Mouse (Mus musculus): ENCODE measurements around the gene Mnd1. TPM values are rescaled to one million over a fixed set of nuclear protein-coding genes. Genes with fewer than 3 reads are reported as not detected.

Mnd1 gene
- polyA plus RNA-seq, 1 experiment from 2014 or later = 10.0 TPM

GRCm38 (mm10) chr3:84059676-84060075, 95.9 kb downstream of the Mnd1 start:
- no peaks in the 10 kb centered on the region for H3K27me3 ChIP-seq (ENCODE audit: insufficient read depth, poor library complexity, severe bottlenecking)
- H3K27ac ChIP-seq = no peak overlapping the region
- H3K36me3 ChIP-seq = no peaks in the 10 kb centered on the region
- peaks cover 16% of the 10 kb centered on the region; the same call in 1 of the 2 replicates for H3K9me3 ChIP-seq
- peaks cover 13% of the 10 kb centered on the region; the same call in 1 of the 2 replicates for H3K4me1 ChIP-seq (replicated peaks)
- H3K4me3 ChIP-seq = no peak overlapping the region
- no peak for DNase-seq (ENCODE audit: low spot score)
- WGBS = 70% methylated on average over 4 of the region's 4 CpGs

DNA sequence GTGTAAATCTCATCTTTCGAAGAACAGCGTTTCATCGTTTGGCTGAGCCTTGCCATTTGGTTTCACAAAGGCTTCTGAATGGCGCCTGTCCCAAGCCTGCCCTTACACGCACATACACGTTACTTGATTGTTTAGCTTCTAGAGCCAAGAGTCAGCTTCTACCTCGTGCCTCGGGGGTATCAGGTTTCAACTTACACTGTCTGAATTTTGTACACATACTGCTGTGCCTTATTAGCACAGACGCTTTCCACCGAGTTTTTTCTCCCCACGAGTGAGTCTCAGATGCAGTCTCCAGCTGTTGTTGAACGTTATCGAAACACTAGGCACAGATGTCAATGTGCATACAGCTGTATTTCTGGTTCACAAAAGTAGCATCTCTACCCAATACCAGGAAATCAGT, 96.3 kb downstream of the Mnd1 start:
- H3K27me3 ChIP-seq (ENCODE audit: insufficient read depth, poor library complexity, severe bottlenecking) = no peaks in the 10 kb centered on the region
- H3K27ac ChIP-seq = no peak overlapping the region
- peaks cover 13% of the 10 kb centered on the region; the same call in 1 of the 2 replicates for H3K4me1 ChIP-seq (replicated peaks)
- no peaks in the 10 kb centered on the region for H3K36me3 ChIP-seq
- peaks cover 16% of the 10 kb centered on the region; the same call in 1 of the 2 replicates for H3K9me3 ChIP-seq
- H3K4me3 ChIP-seq = no peak overlapping the region
- peak; percentile 21 for DNase-seq (ENCODE audit: low spot score)
- 64% methylated on average over 13 of the region's 13 CpGs for WGBS

- DNase-seq (ENCODE audit: low spot score) = peak; percentile 21
- WGBS = 17% methylated on average over 9 of the region's 9 CpGs
Observed at GRCm38 (mm10) chr3:84048729-84049175, 106.8 kb downstream of the Mnd1 start.

GRCm38 (mm10) chr3:84046206-84046605, 109.4 kb downstream of the Mnd1 start:
- Histone ChIP-seq H3K4me1 (replicated peaks) (peaks cover 8% of the 10 kb centered on the region), H3K4me3 (no peak overlapping the region), H3K9me3 (no peaks in the 10 kb centered on the region), H3K27ac (no peak overlapping the region), H3K36me3 (no peaks in the 10 kb centered on the region), H3K27me3 (ENCODE audit: insufficient read depth, poor library complexity, severe bottlenecking) (peaks cover 17% of the 10 kb centered on the region; the same call in 1 of the 2 replicates)
- no peak for DNase-seq (ENCODE audit: low spot score)
- 93% methylated on average over 8 of the region's 8 CpGs for WGBS

More at GRCm38 (mm10) chr3:84048729-84049175, 106.8 kb downstream of the Mnd1 start:
- Histone ChIP-seq H3K4me1 (replicated peaks) (peaks cover 8% of the 10 kb centered on the region), H3K27ac (no peak overlapping the region), H3K27me3 (ENCODE audit: insufficient read depth, poor library complexity, severe bottlenecking) (peaks cover 8% of the 10 kb centered on the region; the same call in 1 of the 2 replicates), H3K36me3 (no peaks in the 10 kb centered on the region), H3K9me3 (no peaks in the 10 kb centered on the region), H3K4me3 (no peak overlapping the region)

GRCm38 (mm10) chr3:84041739-84042138, 113.8 kb downstream of the Mnd1 start:
- no peak for DNase-seq (ENCODE audit: low spot score)
- Histone ChIP-seq H3K27ac (no peak overlapping the region), H3K9me3 (no peaks in the 10 kb centered on the region), H3K27me3 (ENCODE audit: insufficient read depth, poor library complexity, severe bottlenecking) (peaks cover 15% of the 10 kb centered on the region; the same call in 1 of the 2 replicates), H3K4me3 (no peak overlapping the region), H3K4me1 (replicated peaks) (peaks cover 29% of the 10 kb centered on the region), H3K36me3 (peaks cover 10% of the 10 kb centered on the region; the same call in 1 of the 2 replicates)
- WGBS = 88% methylated on average over 8 of the region's 8 CpGs

DNA sequence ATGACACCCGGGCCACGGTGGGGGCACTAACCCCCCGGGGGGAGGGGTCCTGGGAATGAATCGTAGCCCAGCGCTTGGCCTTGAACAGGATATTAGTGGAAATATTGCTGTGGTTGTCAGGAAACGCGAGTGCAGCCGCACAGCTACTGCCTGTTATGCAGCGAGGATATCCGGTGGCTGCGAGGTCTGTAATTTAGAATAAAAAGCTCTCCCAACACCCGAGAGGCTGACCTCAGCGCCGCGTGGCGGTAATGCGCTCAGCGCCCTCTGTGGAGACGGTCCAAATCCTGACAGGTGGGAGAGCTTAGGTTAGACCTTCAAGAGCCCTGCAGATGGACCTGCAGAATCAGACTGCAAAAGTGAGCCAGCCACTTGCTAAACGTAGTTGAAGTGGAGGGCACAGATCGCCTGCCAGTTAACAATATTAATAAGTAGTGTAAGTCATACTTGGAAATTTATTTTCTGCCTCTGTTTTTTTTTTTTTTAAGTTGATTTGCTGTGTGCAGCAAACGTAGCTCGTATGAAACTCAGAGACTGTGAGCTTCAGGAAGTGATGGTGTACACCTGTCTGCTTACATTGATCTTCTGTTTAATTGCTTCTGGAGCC, 115.0 kb downstream of the Mnd1 start:
- H3K4me1 ChIP-seq (replicated peaks) = peaks cover 33% of the 10 kb centered on the region
- DNase-seq (ENCODE audit: low spot score) = no peak

GRCm38 (mm10) chr3:84039646-84040475, 115.7 kb downstream of the Mnd1 start, which contains the start of gene Tmem131l:
Tmem131l (minus strand) TSS chr3:84040175.
- H3K27me3 ChIP-seq (ENCODE audit: insufficient read depth, poor library complexity, severe bottlenecking) = peaks cover 15% of the 10 kb centered on the region; the same call in 1 of the 2 replicates
- H3K4me1 ChIP-seq (replicated peaks) = peaks cover 39% of the 10 kb centered on the region
- peak within 1 kb of the TSS; percentile 99 for H3K27ac ChIP-seq
- H3K4me3 ChIP-seq = peak within 1 kb of the TSS; percentile 93
- H3K9me3 ChIP-seq = no peaks in the 10 kb centered on the region
- DNase-seq (ENCODE audit: low spot score) = peak; percentile 92
- H3K36me3 ChIP-seq = peaks cover 16% of the 10 kb centered on the region; the same call in 1 of the 2 replicates
- WGBS = under 1% methylated on average over 100 of the region's 100 CpGs

More for the DNA sequence above, 115.0 kb downstream of the Mnd1 start:
- peak overlapping the region; percentile 99 for H3K27ac ChIP-seq
- no peaks in the 10 kb centered on the region for H3K9me3 ChIP-seq
- H3K27me3 ChIP-seq (ENCODE audit: insufficient read depth, poor library complexity, severe bottlenecking) = peaks cover 15% of the 10 kb centered on the region; the same call in 1 of the 2 replicates
- 7% methylated on average over 23 of the region's 23 CpGs for WGBS
- peaks cover 11% of the 10 kb centered on the region; the same call in 1 of the 2 replicates for H3K36me3 ChIP-seq
- peak overlapping the region; percentile 93 for H3K4me3 ChIP-seq

- WGBS = under 1% methylated on average over 42 of the region's 42 CpGs
Observed at GRCm38 (mm10) chr3:84038981-84039645, 116.5 kb downstream of the Mnd1 start.

GRCm38 (mm10) chr3:84038126-84038525, 117.5 kb downstream of the Mnd1 start:
- H3K27me3 ChIP-seq (ENCODE audit: insufficient read depth, poor library complexity, severe bottlenecking) = peaks cover 12% of the 10 kb centered on the region; the same call in 1 of the 2 replicates
- H3K4me1 ChIP-seq (replicated peaks) = peaks cover 54% of the 10 kb centered on the region

More at GRCm38 (mm10) chr3:84038981-84039645, 116.5 kb downstream of the Mnd1 start:
- H3K27me3 ChIP-seq (ENCODE audit: insufficient read depth, poor library complexity, severe bottlenecking) = peaks cover 12% of the 10 kb centered on the region; the same call in 1 of the 2 replicates
- peak overlapping the region; percentile 99 for H3K27ac ChIP-seq
- H3K9me3 ChIP-seq = no peaks in the 10 kb centered on the region
- peak overlapping the region; percentile 93 for H3K4me3 ChIP-seq
- H3K4me1 ChIP-seq (replicated peaks) = peaks cover 44% of the 10 kb centered on the region
- peak; percentile 69 for DNase-seq (ENCODE audit: low spot score)
- H3K36me3 ChIP-seq = peaks cover 19% of the 10 kb centered on the region; the same call in 1 of the 2 replicates

More at GRCm38 (mm10) chr3:84038126-84038525, 117.5 kb downstream of the Mnd1 start:
- DNase-seq (ENCODE audit: low spot score) = no peak
- 53% methylated on average over 1 of the region's 1 CpGs for WGBS
- peaks cover 21% of the 10 kb centered on the region; the same call in 1 of the 2 replicates for H3K36me3 ChIP-seq
- no peaks in the 10 kb centered on the region for H3K9me3 ChIP-seq
- H3K27ac ChIP-seq = no peak overlapping the region
- peak overlapping the region; percentile 93 for H3K4me3 ChIP-seq

Other genes starting within 250 kb of the Mnd1 start
- 70.2 and 70.8 TPM in 2 replicates for gene Tmem131l, start 115.6 kb downstream of the Mnd1 start, polyA plus RNA-seq (2016; fragmentation: Nextera tagmentation; extraction: Ambion mirVana)
- 1.5 and 1.9 TPM in 2 replicates for gene Gm6525, start 18.3 kb upstream of the Mnd1 start, polyA plus RNA-seq (2016; fragmentation: Nextera tagmentation; extraction: Ambion mirVana)
- gene Trim2, start 151.1 kb upstream of the Mnd1 start, polyA plus RNA-seq (2016; fragmentation: Nextera tagmentation; extraction: Ambion mirVana) = 65.9 and 87.0 TPM in 2 replicates